In genomic region chr12:112894969-112895368, GRCm38 (mm10) we compare ENCODE assay signal across 10 mouse cellular contexts. TPM values are rescaled to one million over a fixed set of nuclear protein-coding genes. Genes with fewer than 3 reads are reported as not detected.
DNase-seq lines count a peak whose midpoint lies in the region; ATAC-seq and TF ChIP-seq lines count a peak whose summit lies in the region.
"Had no signal": no experiment of that assay in that cellular context is flagged by ENCODE, and none has a peak within 500 bp of the region (broad histone marks: within the 10 kb centered on the region; RNA-seq: fewer than 3 reads in every experiment).

No protein-coding gene starts in this region.

- no peaks in the 10 kb centered on the region for H3K9me3 ChIP-seq in lung, embryonic 15.5 days
- H3K9me3 ChIP-seq: liver, embryonic 15.5 days had no signal

- no peak for TF ChIP-seq CTCF in thymus, adult 2 months (IDR thresholded peaks at IDR 0.05; ENCODE audit: borderline replicate concordance, control insufficient read depth, extremely low read depth, insufficient read depth, low read length, poor library complexity)

- 0 out of 2 replicates have a peak overlapping the region, but pooled peaks have one; percentile 13 for H3K9ac ChIP-seq in lung, embryonic 15.5 days
- H3K9ac ChIP-seq: liver, embryonic 15.5 days had no signal

- H3K27ac ChIP-seq in thymus, adult 2 months (ENCODE audit: control insufficient read depth, insufficient read depth, low read length): no peak overlapping the region
- peak overlapping the region; percentile 76 for H3K27ac ChIP-seq in lung, embryonic 15.5 days
- H3K27ac ChIP-seq: liver, embryonic 15.5 days had no signal

- TF ChIP-seq POLR2A in thymus, adult 2 months (IDR thresholded peaks at IDR 0.05; ENCODE audit: control insufficient read depth, extremely low read depth, insufficient read depth, low read length, poor library complexity): no peak

- peak; percentile 58 for DNase-seq in heart, adult 8-10 months (ENCODE audit: low spot score)
- DNase-seq in heart, postnatal 4 days: no peak
- peak; percentile 7 for DNase-seq in thymus, postnatal 4 days
- no peak for DNase-seq in thymus, adult 2 months
- no peak for DNase-seq in adrenal gland, adult 8-10 months
- DNase-seq in adrenal gland, postnatal 25 days: no peak
- DNase-seq in frontal cortex, postnatal 10 days (ENCODE audit: low spot score in 2 of 2): no peak

- peak overlapping the region; percentile 28; the same call in 1 of the 2 replicates for H3K4me2 ChIP-seq in lung, embryonic 15.5 days
- H3K4me2 ChIP-seq: liver, embryonic 15.5 days had no signal

- 31% methylated on average over 4 of the region's 4 CpGs for WGBS in thymus, adult 2 months
- WGBS in lung, embryonic 15.5 days: 58% methylated on average over 4 of the region's 4 CpGs

- H3K36me3 ChIP-seq in thymus, adult 2 months (ENCODE audit: control insufficient read depth, insufficient read depth, low read length): no peaks in the 10 kb centered on the region
- no peaks in the 10 kb centered on the region for H3K36me3 ChIP-seq in lung, embryonic 15.5 days
- H3K36me3 ChIP-seq: liver, embryonic 15.5 days had no signal

- 0 out of 2 replicates have a peak, but pooled peaks cover 8% of the 10 kb centered on the region for H3K4me1 ChIP-seq in thymus, adult 2 months (replicated peaks; ENCODE audit: control insufficient read depth, insufficient read depth, low read length)
- H3K4me1 ChIP-seq in lung, embryonic 15.5 days: peaks cover 14% of the 10 kb centered on the region; the same call in 1 of the 2 replicates
- H3K4me1 ChIP-seq: liver, embryonic 15.5 days had no signal

- no peaks in the 10 kb centered on the region for H3K27me3 ChIP-seq in thymus, adult 2 months (ENCODE audit: control insufficient read depth, insufficient read depth, low read length)
- no peaks in the 10 kb centered on the region for H3K27me3 ChIP-seq in lung, embryonic 15.5 days

- H3K4me3 ChIP-seq in thymus, adult 2 months (ENCODE audit: control insufficient read depth, insufficient read depth, low read length): no peak overlapping the region
- no peak overlapping the region for H3K4me3 ChIP-seq in lung, embryonic 15.5 days
- H3K4me3 ChIP-seq: liver, embryonic 15.5 days had no signal

- no peak for ATAC-seq in lung, embryonic 15.5 days (ENCODE audit: borderline replicate concordance, extremely low read depth, low FRiP score, low TSS enrichment)

RNA-seq across cellular contexts. Expression of gene Gpr132, which starts 26.9 kb away (rescaled TPM):
- under 1 TPM; 0.25 to 0.52 (median 0.33) TPM for total RNA-seq in heart, adult 8-10 months (2022)
- under 1 TPM; 0.16 to 0.17 TPM for total RNA-seq in heart, postnatal 4 days (2021)
- polyA plus RNA-seq in thymus, adult 2 months (2012; rRNA removed): 256 and 265 TPM in 2 replicates
- 0.13 and 0.79 TPM in 2 replicates for polyA plus RNA-seq in lung, embryonic 15.5 days (2015; fragmentation: Nextera tagmentation; extraction: Ambion mirVana)
- total RNA-seq in adrenal gland, adult 8-10 months (2022): under 1 TPM; 0.42 to 0.80 (median 0.56) TPM
- 0.12 TPM in 1 of 2 replicates, not detected in the other for total RNA-seq in adrenal gland, postnatal 25 days (2021)
- polyA plus RNA-seq: neural tube, embryonic 14.5 days had no signal

RNA-seq across cellular contexts. Expression of gene Jag2, which starts 34.6 kb away (rescaled TPM):
- total RNA-seq in heart, adult 8-10 months (2022): 10 to 100 TPM; 25.1 to 30.4 (median 29.8) TPM
- total RNA-seq in heart, postnatal 4 days (2021): 10 to 100 TPM; 29.1 to 29.2 TPM
- 58.7 and 61.5 TPM in 2 replicates for polyA plus RNA-seq in thymus, adult 2 months (2012; rRNA removed)
- 6.2 and 7.2 TPM in 2 replicates for polyA plus RNA-seq in lung, embryonic 15.5 days (2015; fragmentation: Nextera tagmentation; extraction: Ambion mirVana)
- 10 to 100 TPM in 1 of 4 experiments, 1 to 10 TPM in 3; 3.7 to 10.1 (median 6.6) TPM for total RNA-seq in adrenal gland, adult 8-10 months (2022)
- total RNA-seq in adrenal gland, postnatal 25 days (2021): 7.6 and 8.4 TPM in 2 replicates

RNA-seq across cellular contexts. Expression of gene Nudt14, which starts 47.0 kb away (rescaled TPM):
- 10 to 100 TPM in 1 of 4 experiments, 1 to 10 TPM in 3; 7.0 to 11.7 (median 8.5) TPM for total RNA-seq in heart, adult 8-10 months (2022)
- total RNA-seq in heart, postnatal 4 days (2021): 10 to 100 TPM; 10.3 to 15.7 TPM
- polyA plus RNA-seq in thymus, adult 2 months (2012; rRNA removed): 58.8 and 59.6 TPM in 2 replicates
- 103 and 120 TPM in 2 replicates for polyA plus RNA-seq in lung, embryonic 15.5 days (2015; fragmentation: Nextera tagmentation; extraction: Ambion mirVana)
- 10 to 100 TPM; 29.3 to 45.0 (median 36.1) TPM for total RNA-seq in adrenal gland, adult 8-10 months (2022)
- 26.6 and 40.7 TPM in 2 replicates for total RNA-seq in adrenal gland, postnatal 25 days (2021)

Comparison
In these comparisons a context has a peak if more than half of its experiments do, and no peak if none do; other contexts are left out.
1. DNase-seq: peak in heart, adult 8-10 months (single experiment) and thymus, postnatal 4 days (single experiment); none in heart, postnatal 4 days (single experiment), thymus, adult 2 months (single experiment), adrenal gland, adult 8-10 months (single experiment), adrenal gland, postnatal 25 days (single experiment) and frontal cortex, postnatal 10 days (0 of 2).